Mouse (Mus musculus) stomach, postnatal 0 days (tissue): ENCODE measurements around the gene Cblb. TPM values are rescaled to one million over a fixed set of nuclear protein-coding genes. Genes with fewer than 3 reads are reported as not detected.

Experiments used
- ATAC-seq: fragments of 200-750 bp; cut with Nextera tagmentation; 2 replicates; pipeline ENCODE4 v1.8.0; 2017; ENCODE audit not compliant: low FRiP score, low TSS enrichment
- DNase-seq: peaks from one replicate; pipeline ENCODE4 v3.0.0-alpha.2; 2016; ENCODE audit warnings: low spot score
- H3K27ac ChIP-seq: fragments of 300-500 bp; sonication (generic); replicated peaks from 2 replicates; pipeline ENCODE4 v1.5.1; 2014; ENCODE audit warnings: mild to moderate bottlenecking, control low read depth
- H3K27me3 ChIP-seq: fragments of 300-500 bp; sonication (generic); 2 replicates; pipeline ENCODE4 v1.6.1; 2014; ENCODE audit warnings: low read length; ENCODE audit not compliant: control insufficient read depth, insufficient read depth
- H3K36me3 ChIP-seq: fragments of 300-500 bp; sonication (generic); 2 replicates; pipeline ENCODE4 v1.6.1; 2014; ENCODE audit warnings: low read length, mixed read lengths; ENCODE audit not compliant: control insufficient read depth, insufficient read depth
- H3K4me1 ChIP-seq: fragments of 300-500 bp; sonication (generic); replicated peaks from 2 replicates; pipeline ENCODE4 v1.6.1; 2014; ENCODE audit warnings: antibody characterized with exemption; ENCODE audit not compliant: control insufficient read depth, insufficient read depth
- H3K4me2 ChIP-seq: fragments of 300-500 bp; sonication (generic); replicated peaks from 2 replicates; pipeline ENCODE4 v1.6.1; 2014; ENCODE audit warnings: low read depth, mild to moderate bottlenecking, control low read depth, moderate library complexity
- H3K4me3 ChIP-seq: fragments of 300-500 bp; sonication (generic); 2 replicates; pipeline ENCODE4 v1.5.1; 2014; ENCODE audit warnings: low read depth, low read length, control low read depth
- H3K9ac ChIP-seq: fragments of 300-500 bp; sonication (generic); 2 replicates; pipeline ENCODE4 v1.6.1; 2014; ENCODE audit warnings: mild to moderate bottlenecking, low read length, control low read depth, mixed read lengths
- H3K9me3 ChIP-seq: fragments of 300-500 bp; sonication (generic); 2 replicates; pipeline ENCODE4 v1.6.1; 2016; ENCODE audit warnings: low read length; ENCODE audit not compliant: control insufficient read depth
- CTCF ChIP-seq: IDR thresholded peaks from 2 replicates; pipeline ENCODE4 v1.5.1; 2016; ENCODE audit warnings: antibody characterized with exemption, low read depth, mild to moderate bottlenecking, moderate library complexity
- EP300 ChIP-seq: optimal IDR thresholded peaks from 2 replicates; pipeline ENCODE3; 2016; ENCODE audit warnings: antibody characterized with exemption
- WGBS: fragments of 180-500 bp; shearing (Covaris S2); extraction: QIAGEN DNeasy Blood & Tissue Kit; methylation state at CpG from one replicate; pipeline ENCODE4 v1.1.7; 2014; 5-methylcytosine and 5-hydroxymethylcytosine counted together
- polyA plus RNA-seq: library from polyadenylated mRNA; unstranded; fragments of >200 nt; fragmentation: Nextera tagmentation; extraction: Ambion mirVana; gene quantifications from 2 replicates; pipeline ENCODE4 v1.2.1, GENCODE M21; 2015

Cblb gene
- polyA plus RNA-seq, 1 experiment from 2014 or later = 4.0 TPM

DNA sequence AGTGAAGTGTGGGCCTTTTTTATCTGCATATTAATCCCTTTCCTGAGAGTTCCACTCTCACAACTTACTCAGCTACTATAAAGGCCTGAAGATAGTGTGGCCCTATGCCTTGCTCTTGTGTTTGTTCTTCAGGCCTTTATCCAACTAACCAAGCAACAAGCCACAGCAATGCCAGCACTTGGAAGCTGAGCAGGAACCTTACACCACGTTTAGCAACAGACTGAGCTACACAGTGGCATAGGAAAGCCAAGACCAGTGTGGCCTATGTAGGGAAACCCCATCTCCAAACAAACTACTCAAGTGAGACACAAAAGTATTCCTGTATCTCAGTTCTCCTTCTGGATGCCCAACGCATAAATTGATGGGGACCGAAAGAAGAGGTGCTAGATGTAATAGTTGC is 163.8 kb downstream of the Cblb start:
- Histone ChIP-seq H3K4me3 (no peak overlapping the region), H3K4me1 (no peaks in the 10 kb centered on the region), H3K9me3 (no peaks in the 10 kb centered on the region), H3K27me3 (no peaks in the 10 kb centered on the region), H3K36me3 (peaks cover 16% of the 10 kb centered on the region; the same call in 1 of the 2 replicates), H3K4me2 (no peak overlapping the region), H3K27ac (no peak overlapping the region), H3K9ac (no peak overlapping the region)
- DNase-seq (no peak), ATAC-seq (no peak)
- TF ChIP-seq CTCF (no peak), EP300 (no peak)
- WGBS = 93% methylated on average over 3 of the region's 3 CpGs

- Histone ChIP-seq H3K27ac (no peak overlapping the region), H3K27me3 (no peaks in the 10 kb centered on the region), H3K4me2 (no peak overlapping the region), H3K4me1 (no peaks in the 10 kb centered on the region), H3K4me3 (no peak overlapping the region), H3K36me3 (peaks cover 13% of the 10 kb centered on the region; the same call in 1 of the 2 replicates), H3K9me3 (no peaks in the 10 kb centered on the region), H3K9ac (no peak overlapping the region)
- TF ChIP-seq CTCF (no peak), EP300 (no peak)
- no peak for ATAC-seq
- DNase-seq = no peak
- WGBS = 88% methylated on average over 7 of the region's 7 CpGs
Observed at GRCm38 (mm10) chr16:52200107-52200506, 169.1 kb downstream of the Cblb start.

DNA sequence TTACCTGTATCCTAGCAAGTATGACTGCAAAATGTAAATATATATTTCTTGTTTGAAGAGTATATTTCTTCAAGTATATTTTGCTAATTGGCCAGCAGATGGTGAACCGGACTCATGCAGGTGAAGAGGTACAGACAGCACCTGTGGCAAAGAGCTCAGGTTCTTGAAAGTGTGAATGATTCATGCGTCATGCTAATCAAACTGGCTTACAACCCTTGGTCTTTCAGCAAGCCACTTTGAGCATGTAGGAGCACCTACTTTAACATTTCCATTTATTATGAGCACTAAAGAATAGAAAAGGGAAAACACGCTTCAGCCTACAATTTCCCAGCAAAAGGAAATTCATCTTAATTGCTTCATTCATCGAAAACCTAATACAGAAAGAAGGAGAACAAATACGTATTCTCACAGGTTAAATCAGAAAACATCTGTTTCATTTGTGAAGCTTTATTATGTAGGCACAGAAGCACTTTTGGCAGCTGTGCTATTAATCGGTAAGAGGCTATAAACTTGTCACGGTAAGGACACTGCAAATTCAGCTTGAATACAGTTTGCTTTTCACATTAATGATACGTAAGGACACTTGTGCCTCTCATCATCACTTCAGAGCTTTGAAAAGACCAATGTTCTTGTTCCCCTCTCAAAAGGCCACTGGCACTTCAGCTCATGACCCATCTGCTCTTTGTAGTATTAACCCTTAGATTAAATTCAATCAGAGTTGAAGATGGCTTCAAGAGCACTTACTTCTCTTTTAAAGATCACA is 180.0 kb downstream of the Cblb start:
- H3K27ac ChIP-seq = no peak overlapping the region
- TF ChIP-seq CTCF (peak; percentile 27; the same call in 1 of the 2 replicates), EP300 (no peak)
- H3K4me1 ChIP-seq = no peaks in the 10 kb centered on the region
- DNase-seq = no peak
- no peak overlapping the region for H3K4me3 ChIP-seq
- no peaks in the 10 kb centered on the region for H3K27me3 ChIP-seq
- WGBS = 68% methylated on average over 8 of the region's 8 CpGs
- H3K9me3 ChIP-seq = no peaks in the 10 kb centered on the region
- H3K36me3 ChIP-seq = no peaks in the 10 kb centered on the region
- H3K4me2 ChIP-seq = no peak overlapping the region
- no peak for ATAC-seq
- no peak overlapping the region for H3K9ac ChIP-seq

DNA sequence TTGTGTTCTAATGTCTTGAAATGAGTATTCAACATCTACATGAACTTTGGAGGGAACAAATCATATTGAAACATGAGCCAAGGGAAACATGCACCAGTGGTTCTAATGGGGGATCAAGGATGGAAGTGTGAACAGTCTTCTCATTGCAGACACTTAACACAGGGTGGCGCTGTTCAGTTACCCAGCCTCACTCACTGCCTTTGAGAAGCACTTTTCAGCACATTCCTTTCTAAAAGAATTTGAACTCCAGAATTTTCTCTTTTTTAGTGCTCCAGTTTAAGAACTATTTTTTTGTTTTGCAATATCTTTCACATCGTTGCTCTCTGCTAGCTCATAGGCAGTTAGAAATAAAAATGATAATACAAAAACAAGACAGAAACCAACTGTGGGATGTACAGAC is 188.0 kb downstream of the Cblb start:
- no peak overlapping the region for H3K9ac ChIP-seq
- H3K36me3 ChIP-seq = no peaks in the 10 kb centered on the region
- no peaks in the 10 kb centered on the region for H3K4me1 ChIP-seq
- no peak for ATAC-seq
- TF ChIP-seq CTCF = peak; percentile 77
- TF ChIP-seq EP300 = no peak
- no peak overlapping the region for H3K4me3 ChIP-seq
- H3K9me3 ChIP-seq = no peaks in the 10 kb centered on the region
- no peaks in the 10 kb centered on the region for H3K27me3 ChIP-seq
- H3K4me2 ChIP-seq = no peak overlapping the region
- no peak overlapping the region for H3K27ac ChIP-seq
- peak; percentile 43 for DNase-seq
- WGBS = 13% methylated on average over 2 of the region's 2 CpGs

GRCm38 (mm10) chr16:52222896-52223295 is 191.9 kb downstream of the Cblb start:
- Histone ChIP-seq H3K27me3 (no peaks in the 10 kb centered on the region), H3K4me3 (no peak overlapping the region), H3K4me2 (no peak overlapping the region), H3K9ac (no peak overlapping the region), H3K4me1 (no peaks in the 10 kb centered on the region), H3K27ac (no peak overlapping the region), H3K36me3 (no peaks in the 10 kb centered on the region), H3K9me3 (no peaks in the 10 kb centered on the region)
- TF ChIP-seq EP300 = no peak
- ATAC-seq (no peak), DNase-seq (no peak)
- 60% methylated on average over 4 of the region's 4 CpGs for WGBS

DNA sequence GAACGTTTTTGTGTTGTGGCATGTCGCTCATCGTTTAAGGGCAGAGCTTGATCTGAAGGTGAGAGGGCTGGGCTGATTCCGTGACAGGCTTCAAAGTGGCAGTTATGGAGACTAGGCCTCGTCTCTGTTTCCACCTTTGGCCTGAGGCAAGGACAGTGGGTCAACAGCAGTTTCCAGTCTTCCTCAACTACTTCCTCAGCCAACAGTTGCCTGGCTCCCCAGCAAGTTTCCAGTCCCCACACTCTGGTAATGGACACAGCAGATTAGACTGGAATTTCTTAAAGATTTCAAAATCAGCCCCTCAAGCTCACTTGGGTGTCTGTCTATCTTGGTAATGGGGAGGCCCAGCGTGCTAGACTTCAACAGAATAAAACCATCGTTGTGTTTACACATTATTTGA is 198.4 kb downstream of the Cblb start:
- Histone ChIP-seq H3K27me3 (no peaks in the 10 kb centered on the region), H3K9me3 (no peaks in the 10 kb centered on the region), H3K27ac (no peak overlapping the region), H3K4me3 (no peak overlapping the region), H3K4me2 (no peak overlapping the region), H3K4me1 (no peaks in the 10 kb centered on the region), H3K9ac (no peak overlapping the region), H3K36me3 (no peaks in the 10 kb centered on the region)
- no peak for ATAC-seq
- DNase-seq = no peak
- no peak for TF ChIP-seq EP300
- no peak for TF ChIP-seq CTCF
- WGBS = 59% methylated on average over 7 of the region's 7 CpGs
